Mouse (Mus musculus) heart, adult 8-10 months (tissue): ENCODE measurements around the gene Ankrd23. TPM values are rescaled to one million over a fixed set of nuclear protein-coding genes. Genes with fewer than 3 reads are reported as not detected.

Experiments
- DNase-seq: peaks from one replicate; pipeline ENCODE4 v3.0.0; 2022; ENCODE audit warnings: low spot score
- total RNA-seq, 4 experiments: library from RNA; stranded (reverse); gene quantifications; 2 replicates each; pipeline ENCODE4 v1.2.4; 2022

Ankrd23 gene
- total RNA-seq, 4 experiments from 2014 or later: 251 to 540 (median 405) TPM

- no peak for DNase-seq
Measured at GRCm38 (mm10) chr1:36522210-36522609, 14.5 kb downstream of the Ankrd23 start.

DNA sequence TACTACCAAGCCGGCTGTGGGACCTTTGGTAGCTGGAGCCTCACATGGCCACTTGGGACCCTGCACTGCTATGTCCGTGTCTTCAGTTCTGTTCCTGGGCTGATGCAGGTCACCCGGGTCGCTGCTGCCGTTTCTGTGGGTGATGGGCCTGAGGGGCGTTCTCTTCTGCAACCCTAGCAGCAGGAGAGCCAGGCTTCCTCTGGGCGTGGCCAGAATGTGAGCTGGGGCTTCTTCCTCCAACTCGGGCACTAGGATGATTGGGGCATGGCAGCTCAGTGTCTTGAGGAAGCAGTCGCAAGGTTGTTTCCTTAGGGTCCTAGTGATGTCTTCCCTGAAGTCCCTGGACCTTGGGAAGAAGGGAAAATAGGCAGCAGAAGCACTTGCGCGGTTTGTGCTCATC lies 17.1 kb downstream of the Ankrd23 start:
- DNase-seq: no peak

DNA sequence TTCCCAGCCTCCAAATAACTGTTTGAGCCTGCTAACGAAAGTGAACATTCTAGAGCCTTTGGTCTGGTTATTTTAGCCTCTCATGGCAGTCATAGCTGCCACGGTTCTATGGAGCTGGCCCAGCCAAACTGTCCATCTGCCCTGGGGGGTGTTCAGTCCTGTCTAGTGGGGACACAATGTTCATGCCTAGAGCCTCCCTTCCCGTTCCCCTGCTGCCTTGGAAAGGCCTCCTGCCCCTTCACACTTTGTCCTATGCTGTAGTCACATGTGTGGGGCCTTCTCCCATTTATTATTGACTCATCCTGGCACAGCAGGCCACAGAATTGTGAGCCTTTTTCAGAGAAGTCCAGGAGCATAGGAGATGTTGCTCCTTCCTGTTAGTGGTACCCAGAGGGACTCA lies 18.4 kb downstream of the Ankrd23 start:
- no peak for DNase-seq

- no peak for DNase-seq
Measured at GRCm38 (mm10) chr1:36513718-36514117, 23.0 kb downstream of the Ankrd23 start.

GRCm38 (mm10) chr1:36513310-36513709 lies 23.4 kb downstream of the Ankrd23 start:
- DNase-seq: no peak

DNA sequence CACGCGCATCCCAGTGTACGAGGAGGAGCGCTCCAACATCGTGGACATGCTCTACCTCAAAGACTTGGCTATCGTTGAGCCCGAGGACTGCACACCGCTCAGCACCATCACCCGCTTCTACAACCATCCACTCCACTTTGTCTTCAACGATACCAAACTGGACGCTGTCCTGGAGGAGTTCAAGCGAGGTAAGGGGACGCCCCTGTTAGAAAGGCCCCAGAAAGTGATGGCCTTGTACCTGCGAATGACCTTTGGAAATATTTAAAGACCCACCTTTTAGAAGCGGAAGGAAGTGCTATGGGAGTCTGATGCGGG lies 23.8 kb downstream of the Ankrd23 start:
- DNase-seq: no peak

- no peak for DNase-seq
Measured at GRCm38 (mm10) chr1:36512089-36512965, 24.4 kb downstream of the Ankrd23 start.

DNA sequence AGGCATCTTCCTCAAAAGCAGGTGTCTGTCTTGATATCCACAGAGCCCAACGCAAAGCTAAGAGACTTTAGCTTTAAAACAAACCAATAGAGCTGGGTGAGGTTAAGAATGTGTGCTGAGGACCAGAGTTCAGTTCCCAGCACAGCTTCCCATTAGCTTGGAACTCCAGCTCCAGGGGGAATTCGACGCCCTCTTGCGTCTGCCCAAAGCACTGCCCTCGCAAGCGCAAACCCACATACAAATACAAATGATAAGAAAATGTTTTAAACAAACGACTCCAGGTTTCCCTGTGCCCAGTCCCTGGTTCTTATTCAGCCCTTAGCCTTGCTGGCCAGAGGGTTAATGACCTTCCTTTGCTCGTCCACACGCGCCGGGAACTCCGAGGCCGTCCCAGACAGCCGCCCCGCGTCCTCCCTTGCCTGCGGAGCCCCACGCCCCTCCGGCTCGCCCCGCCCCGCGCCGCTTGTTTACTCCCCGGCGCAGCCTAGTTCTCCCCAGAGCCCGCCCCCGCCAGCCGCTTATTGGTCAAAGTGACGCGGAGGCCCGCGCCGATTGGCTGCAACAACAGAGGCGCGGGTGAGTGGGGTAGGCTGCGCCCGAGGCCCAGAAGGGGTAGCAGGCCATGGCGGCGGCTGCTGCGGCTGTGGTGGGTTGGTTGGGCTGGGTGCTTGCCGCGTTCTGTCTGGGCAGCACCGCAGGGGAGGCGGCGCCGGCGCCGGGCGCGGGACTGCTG lies 25.2 kb downstream of the Ankrd23 start, which contains the start of gene Cnnm3:
TSS of gene Cnnm3 (plus strand) at position 579 of the 733 bp plus-strand sequence.
- DNase-seq: peak; percentile 99

DNA sequence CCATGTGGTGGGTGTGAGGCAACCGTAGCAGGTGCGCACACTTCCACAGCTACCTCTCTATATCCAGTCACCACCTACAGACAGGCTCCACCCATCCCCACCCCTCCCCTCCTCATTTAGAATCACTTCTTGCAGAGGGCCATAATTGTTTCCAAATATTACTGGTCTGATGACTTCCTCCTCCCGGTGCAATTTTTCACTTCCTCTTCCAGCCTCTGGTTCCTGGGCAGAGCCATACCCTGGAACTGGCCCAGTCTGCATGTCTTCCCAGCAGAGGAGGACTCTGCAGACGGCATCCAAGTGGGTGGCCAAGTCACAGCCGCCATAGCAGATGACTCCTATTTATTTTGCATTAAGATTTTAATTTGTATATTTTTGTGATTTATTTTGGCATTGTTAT lies 28.4 kb downstream of the Ankrd23 start:
- no peak for DNase-seq

- peak; percentile 64 for DNase-seq
Measured at GRCm38 (mm10) chr1:36501261-36501660, 35.4 kb downstream of the Ankrd23 start.

GRCm38 (mm10) chr1:36497312-36497711 lies 39.4 kb downstream of the Ankrd23 start:
- DNase-seq: no peak

DNA sequence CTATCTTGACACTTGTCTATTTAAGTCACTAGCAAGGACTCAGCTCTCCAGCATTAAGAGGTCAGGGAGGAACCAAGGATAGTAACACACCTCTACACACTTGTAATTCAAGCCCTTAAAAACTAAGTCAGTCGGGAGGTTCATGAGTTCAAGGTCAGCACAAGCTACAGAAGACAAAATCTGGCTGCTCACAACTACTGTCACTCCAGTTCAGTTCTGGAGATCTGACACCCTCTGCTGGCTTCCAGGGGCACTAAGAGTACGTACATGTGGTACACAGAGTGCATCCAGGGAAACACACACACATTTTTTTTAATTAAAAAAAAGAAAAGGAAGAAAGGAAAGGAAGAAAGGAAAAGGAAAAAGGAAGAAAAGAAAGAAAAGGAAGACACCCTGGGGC lies 40.0 kb downstream of the Ankrd23 start:
- no peak for DNase-seq

DNA sequence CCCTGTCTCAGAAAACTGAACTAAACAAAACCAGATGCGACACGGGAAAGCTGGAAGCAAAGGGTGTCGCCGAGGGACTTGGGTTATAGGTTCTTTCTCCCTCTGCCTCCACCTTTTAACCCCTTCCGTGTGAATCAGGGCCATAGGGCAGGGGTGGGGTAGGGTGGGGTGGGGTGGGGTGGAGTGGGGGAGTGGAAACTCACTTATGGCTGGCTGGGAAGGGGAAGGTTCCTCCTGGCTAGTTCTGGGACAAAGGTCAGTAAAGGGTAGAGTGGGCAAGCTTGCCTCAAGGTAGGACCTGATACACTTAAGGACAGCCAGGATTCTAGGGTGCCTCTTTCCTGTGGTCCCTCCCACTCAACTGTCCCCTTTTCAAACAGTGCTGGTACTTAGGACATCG lies 43.4 kb downstream of the Ankrd23 start:
- no peak for DNase-seq

DNA sequence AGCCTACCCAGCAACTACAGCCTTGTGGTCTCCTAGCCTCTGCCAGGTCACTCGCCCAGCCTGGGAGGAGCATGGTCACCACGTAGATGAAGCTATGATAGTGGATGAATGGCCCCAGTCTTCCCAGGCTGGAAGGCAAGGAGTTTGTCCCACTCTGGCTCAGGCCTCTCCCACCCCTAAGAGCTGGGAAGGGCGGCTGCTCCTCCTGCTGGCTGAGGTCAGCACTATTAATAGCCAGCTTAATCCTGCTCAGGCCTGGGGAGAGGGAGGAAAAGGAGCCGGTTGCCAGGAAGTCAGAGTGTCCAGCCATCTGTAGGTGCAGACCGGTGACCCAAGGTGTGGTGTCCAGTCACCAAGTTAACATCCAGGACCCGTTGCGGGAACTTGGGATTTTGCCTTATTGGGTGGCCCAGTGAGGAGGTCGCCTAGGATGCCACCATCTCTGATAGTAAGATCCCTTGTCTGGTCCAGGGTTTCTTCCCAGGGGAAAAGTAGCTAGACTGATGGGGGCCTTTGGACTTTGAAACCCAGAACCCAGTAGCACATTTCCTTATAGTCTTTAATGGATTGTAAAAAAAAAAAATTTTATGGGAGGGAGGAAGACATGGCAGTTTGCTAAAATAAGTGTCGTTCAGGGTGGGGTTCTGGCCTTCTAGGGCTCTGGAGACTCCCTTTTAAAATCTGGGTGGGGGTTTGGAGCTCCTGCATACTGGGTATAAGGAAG lies 44.1 kb downstream of the Ankrd23 start:
- DNase-seq: peak; percentile 61

DNA sequence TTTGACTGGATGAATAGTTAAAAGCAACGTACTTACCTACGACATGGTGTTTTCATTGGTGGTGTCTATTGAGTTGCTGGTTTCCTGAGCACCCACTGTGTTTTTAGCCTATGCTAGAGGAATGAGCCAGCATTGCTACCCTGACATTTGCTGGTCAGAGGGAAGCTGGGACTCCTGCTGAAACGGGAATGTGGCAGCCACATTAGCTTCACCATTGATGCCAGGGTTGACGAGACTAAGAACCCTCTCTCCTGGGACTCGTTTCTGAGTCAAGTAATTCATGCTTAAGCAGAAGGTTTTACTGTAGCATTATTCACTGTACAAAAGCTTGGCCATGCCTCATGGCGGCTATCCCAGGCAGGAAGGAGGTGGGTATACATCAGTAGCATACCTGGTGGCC lies 47.0 kb downstream of the Ankrd23 start:
- no peak for DNase-seq

DNA sequence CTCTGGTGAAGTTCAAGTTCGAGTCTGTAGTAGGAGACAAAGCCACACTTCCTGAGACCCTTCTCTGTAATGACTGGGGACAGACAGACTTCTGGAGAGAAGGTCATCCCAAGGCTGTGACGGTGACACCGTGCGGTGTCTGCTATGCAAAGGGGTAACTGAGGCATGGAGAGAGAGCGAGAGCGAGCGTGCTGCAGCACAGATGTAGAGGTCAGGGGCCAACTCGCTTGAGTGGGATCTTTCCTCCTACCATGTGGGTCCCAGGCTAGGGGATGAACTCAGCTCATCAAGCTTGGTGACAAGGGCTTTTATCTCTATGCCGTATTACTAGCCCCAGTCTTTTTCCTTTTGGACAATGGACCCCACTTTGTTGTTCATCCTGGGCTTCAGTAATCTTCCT lies 49.6 kb downstream of the Ankrd23 start:
- DNase-seq: no peak

- no peak for DNase-seq
Measured at GRCm38 (mm10) chr1:36485080-36485479, 51.6 kb downstream of the Ankrd23 start.

- DNase-seq: no peak
Measured at GRCm38 (mm10) chr1:36483825-36484224, 52.9 kb downstream of the Ankrd23 start.
